Mouse (Mus musculus) olfactory bulb, adult 2 months (tissue): Measurements from ENCODE around the gene Ipo5.

Experiments
- CTCF ChIP-seq: fragments of 200-500 bp; IDR thresholded peaks from 2 replicates; pipeline ENCODE4 v1.5.1; 2012; ENCODE audit warnings: low read depth, mild to moderate bottlenecking, low read length, moderate library complexity; ENCODE audit not compliant: insufficient read depth
- POLR2A ChIP-seq: fragments of 200-500 bp; IDR thresholded peaks from 2 replicates; pipeline ENCODE4 v1.6.1; 2012; ENCODE audit warnings: mild to moderate bottlenecking, low read depth, low read length, moderate library complexity; ENCODE audit not compliant: insufficient read depth

- TF ChIP-seq CTCF (no peak), POLR2A (no peak)
These were observed 36.6 kb upstream of the Ipo5 start for GRCm38 (mm10) chr14:120874397-120874796.
